Mouse (Mus musculus) lung, embryonic 16.5 days (tissue): ENCODE measurements at regions not wholly inside any gene's neighbourhood (a gene's known extent, or its start where the extent isn't known, plus 50 kb on each side); places are given as distances from the start of the nearest gene placed in this dataset. TPM values are rescaled to one million over a fixed set of nuclear protein-coding genes. Genes with fewer than 3 reads are reported as not detected.

Source experiments
- ATAC-seq: fragments of 200-750 bp; cut with Nextera tagmentation; 2 replicates; pipeline ENCODE4 v1.8.0; 2017; ENCODE audit warnings: low read depth, mild to moderate bottlenecking, moderate library complexity
- H3K27ac ChIP-seq: fragments of 300-500 bp; sonication (generic); 2 replicates; pipeline ENCODE4 v1.5.1; 2014; ENCODE audit warnings: mild to moderate bottlenecking, control low read depth, low read length
- H3K27me3 ChIP-seq: fragments of 300-500 bp; sonication (generic); 2 replicates; pipeline ENCODE4 v1.6.1; 2014; ENCODE audit warnings: low read depth, low read length, mixed read lengths; ENCODE audit not compliant: control insufficient read depth, insufficient read depth
- H3K36me3 ChIP-seq: fragments of 300-500 bp; sonication (generic); 2 replicates; pipeline ENCODE4 v1.6.1; 2014; ENCODE audit warnings: low read length; ENCODE audit not compliant: control insufficient read depth, insufficient read depth
- H3K4me1 ChIP-seq: fragments of 300-500 bp; sonication (generic); replicated peaks from 2 replicates; pipeline ENCODE4 v1.6.1; 2014; ENCODE audit warnings: low read length, mixed read lengths; ENCODE audit not compliant: control insufficient read depth, insufficient read depth
- H3K4me2 ChIP-seq: fragments of 300-500 bp; sonication (generic); 2 replicates; pipeline ENCODE4 v1.6.1; 2014; ENCODE audit warnings: low read depth, low read length, control low read depth
- H3K4me3 ChIP-seq: fragments of 300-500 bp; sonication (generic); 2 replicates; pipeline ENCODE4 v1.5.1; 2014; ENCODE audit warnings: mild to moderate bottlenecking, low read length, control low read depth
- H3K9ac ChIP-seq: fragments of 300-500 bp; sonication (generic); 2 replicates; pipeline ENCODE4 v1.6.1; 2014; ENCODE audit warnings: low read length, control low read depth
- H3K9me3 ChIP-seq: fragments of 300-500 bp; sonication (generic); 2 replicates; pipeline ENCODE4 v1.6.1; 2016; ENCODE audit warnings: low read length; ENCODE audit not compliant: control insufficient read depth
- WGBS: fragments of 180-500 bp; shearing (Covaris S2); extraction: QIAGEN DNeasy Blood & Tissue Kit; methylation state at CpG from one replicate; pipeline ENCODE4 v1.1.7; 2014; 5-methylcytosine and 5-hydroxymethylcytosine counted together
- microRNA-seq: library from miRNA; unstranded; fragments of <30 nt; microRNA quantifications from one replicate; pipeline ENCODE4, GENCODE M21; 2016

DNA sequence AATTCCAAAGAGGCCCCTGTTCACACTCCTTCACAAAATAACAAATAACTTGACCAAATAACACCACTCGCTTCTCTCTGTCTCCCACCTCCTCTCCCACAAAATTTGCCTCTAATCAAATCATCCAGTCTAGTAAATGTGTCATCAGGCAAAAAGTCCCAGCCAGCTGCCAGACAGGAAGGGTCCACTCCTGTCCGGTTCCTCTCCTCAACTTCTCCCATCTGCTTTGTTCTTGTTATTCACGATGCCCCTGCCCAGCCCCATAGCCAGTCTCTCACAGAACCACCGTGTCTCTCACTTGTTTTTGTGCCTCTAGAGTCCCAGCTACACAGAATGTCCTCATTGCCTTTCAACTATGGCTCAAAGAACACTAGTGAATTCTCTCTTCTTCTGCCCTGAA is 53.8 kb downstream of the Ch25h start:
- H3K4me1 ChIP-seq = no peaks in the 10 kb centered on the region
- ATAC-seq = no peak
- no peak overlapping the region for H3K9ac ChIP-seq
- no peak overlapping the region for H3K27ac ChIP-seq
- no peak overlapping the region for H3K4me2 ChIP-seq
- no peak overlapping the region for H3K4me3 ChIP-seq
- H3K36me3 ChIP-seq = no peaks in the 10 kb centered on the region
- no peaks in the 10 kb centered on the region for H3K9me3 ChIP-seq
- 66% methylated on average over 4 of the region's 4 CpGs for WGBS
- H3K27me3 ChIP-seq = no peaks in the 10 kb centered on the region

DNA sequence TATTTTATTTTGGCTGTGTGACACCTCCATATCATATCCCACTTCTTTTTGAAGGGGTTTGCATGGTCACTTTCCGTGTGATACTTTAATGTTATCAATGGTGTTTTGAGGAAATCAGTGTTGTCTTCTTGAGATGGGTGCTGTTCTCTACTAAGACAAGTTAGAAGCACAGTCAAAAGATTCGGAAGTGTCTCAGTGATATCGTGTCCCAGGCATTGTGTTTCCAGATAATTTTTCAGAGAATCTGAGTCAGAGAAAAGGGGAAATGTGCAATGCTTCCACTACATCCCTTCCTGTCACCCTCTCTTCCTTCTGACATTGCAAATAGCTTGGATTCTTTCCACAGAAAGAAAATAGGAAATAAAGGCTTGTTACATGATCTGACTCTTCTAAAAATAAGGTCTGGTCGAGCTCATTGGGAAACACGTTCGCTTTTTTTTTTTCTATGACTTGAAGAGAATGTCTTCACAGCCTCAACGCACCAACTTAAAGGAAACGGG is 54.6 kb downstream of the Ch25h start:
- H3K36me3 ChIP-seq = no peaks in the 10 kb centered on the region
- no peak for ATAC-seq
- H3K4me2 ChIP-seq = no peak overlapping the region
- no peaks in the 10 kb centered on the region for H3K27me3 ChIP-seq
- no peak overlapping the region for H3K27ac ChIP-seq
- no peaks in the 10 kb centered on the region for H3K4me1 ChIP-seq
- H3K9me3 ChIP-seq = no peaks in the 10 kb centered on the region
- no peak overlapping the region for H3K9ac ChIP-seq
- WGBS = 55% methylated on average over 8 of the region's 8 CpGs
- no peak overlapping the region for H3K4me3 ChIP-seq

DNA sequence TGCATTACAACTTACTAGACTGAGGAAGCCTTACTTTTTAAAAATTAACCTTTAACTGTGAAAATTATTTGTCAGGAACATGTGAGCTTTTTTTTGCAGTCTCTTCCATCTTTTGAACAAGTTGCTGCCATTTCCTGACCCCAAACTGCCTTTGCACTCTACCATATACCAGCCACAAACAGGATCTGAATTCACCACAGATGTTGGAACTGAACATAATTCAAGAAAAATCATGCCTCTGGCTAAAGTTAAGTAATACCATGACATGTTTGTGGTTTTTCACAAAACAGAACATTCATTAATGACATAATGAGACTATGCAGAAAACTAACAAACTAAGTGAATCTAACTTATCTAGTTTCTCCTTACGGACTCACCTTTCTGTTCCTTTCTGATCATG is 67.8 kb downstream of the Ch25h start:
- no peaks in the 10 kb centered on the region for H3K27me3 ChIP-seq
- no peak for ATAC-seq
- no peak overlapping the region for H3K4me2 ChIP-seq
- WGBS = 64% methylated on average over 1 of the region's 1 CpGs
- H3K9me3 ChIP-seq = no peaks in the 10 kb centered on the region
- H3K36me3 ChIP-seq = no peaks in the 10 kb centered on the region
- no peak overlapping the region for H3K27ac ChIP-seq
- H3K9ac ChIP-seq = no peak overlapping the region
- no peak overlapping the region for H3K4me3 ChIP-seq
- no peaks in the 10 kb centered on the region for H3K4me1 ChIP-seq

DNA sequence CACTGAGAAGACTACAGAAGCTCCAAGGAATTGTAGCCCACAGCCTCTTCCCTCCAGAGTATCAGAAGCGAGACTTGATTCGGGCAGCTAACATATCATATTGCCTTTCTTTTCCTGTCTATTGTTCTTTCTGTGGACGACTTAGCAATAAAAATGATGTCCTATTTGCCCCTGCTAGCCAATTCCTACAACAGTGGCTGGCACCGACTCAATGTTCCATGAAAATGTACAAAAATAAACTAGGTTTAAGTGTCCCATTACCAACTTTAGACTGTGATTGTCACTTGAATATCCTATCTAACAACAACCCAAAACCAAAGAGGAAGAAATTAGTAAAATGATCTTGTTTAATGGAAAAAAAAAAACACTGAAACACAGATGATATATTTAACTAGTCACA is 68.3 kb downstream of the Ch25h start:
- no peak overlapping the region for H3K9ac ChIP-seq
- ATAC-seq = no peak
- no peaks in the 10 kb centered on the region for H3K36me3 ChIP-seq
- H3K27ac ChIP-seq = no peak overlapping the region
- H3K4me3 ChIP-seq = no peak overlapping the region
- no peaks in the 10 kb centered on the region for H3K4me1 ChIP-seq
- no peak overlapping the region for H3K4me2 ChIP-seq
- H3K9me3 ChIP-seq = no peaks in the 10 kb centered on the region
- no peaks in the 10 kb centered on the region for H3K27me3 ChIP-seq
- 59% methylated on average over 4 of the region's 4 CpGs for WGBS

DNA sequence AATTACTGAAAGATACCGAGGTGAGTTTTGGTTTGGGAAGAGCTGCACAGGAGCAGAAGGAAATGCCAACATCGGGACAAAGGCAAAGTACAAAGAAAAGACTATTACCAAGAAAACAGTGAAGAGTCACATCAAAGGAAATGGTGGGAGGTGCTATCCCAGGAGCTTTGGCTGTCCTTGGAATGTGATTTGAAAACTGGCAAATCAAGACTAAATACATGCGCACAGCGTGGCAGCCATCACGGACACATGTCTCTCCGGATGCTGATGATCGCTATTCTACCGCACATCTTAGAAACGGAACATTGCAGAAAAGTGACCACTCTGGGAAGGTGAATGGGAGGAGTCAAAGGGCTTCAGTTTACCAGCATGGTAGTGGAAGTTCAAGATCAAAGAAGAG is 78.7 kb downstream of the Ch25h start:
- no peaks in the 10 kb centered on the region for H3K36me3 ChIP-seq
- H3K27ac ChIP-seq = no peak overlapping the region
- 76% methylated on average over 9 of the region's 9 CpGs for WGBS
- no peaks in the 10 kb centered on the region for H3K4me1 ChIP-seq
- no peaks in the 10 kb centered on the region for H3K9me3 ChIP-seq
- ATAC-seq = no peak
- no peak overlapping the region for H3K4me3 ChIP-seq
- H3K9ac ChIP-seq = no peak overlapping the region
- no peaks in the 10 kb centered on the region for H3K27me3 ChIP-seq
- H3K4me2 ChIP-seq = no peak overlapping the region

DNA sequence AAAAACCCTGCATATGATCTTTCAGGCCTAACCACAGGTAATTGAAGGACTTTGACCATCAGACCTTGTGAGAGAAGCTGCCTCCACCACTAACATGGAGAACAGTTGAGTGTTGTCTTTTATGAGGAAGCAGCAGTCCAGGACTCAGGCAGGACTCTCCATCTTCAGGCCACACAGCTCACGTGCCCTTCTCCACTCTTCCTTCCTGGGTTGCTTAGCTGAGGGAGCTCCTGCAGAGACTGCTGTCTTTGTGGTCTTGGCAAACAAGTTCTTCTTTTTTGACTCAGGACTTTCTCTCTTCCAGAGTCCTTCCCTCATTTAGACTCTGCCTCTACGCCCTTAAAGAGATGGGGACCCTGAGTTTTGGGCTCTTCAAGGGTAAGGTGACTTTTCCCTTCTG is 85.0 kb downstream of the Ch25h start:
- ATAC-seq = no peak
- H3K4me2 ChIP-seq = no peak overlapping the region
- H3K9me3 ChIP-seq = no peaks in the 10 kb centered on the region
- H3K9ac ChIP-seq = no peak overlapping the region
- H3K4me1 ChIP-seq = no peaks in the 10 kb centered on the region
- no peaks in the 10 kb centered on the region for H3K27me3 ChIP-seq
- no peak overlapping the region for H3K4me3 ChIP-seq
- H3K27ac ChIP-seq = no peak overlapping the region
- H3K36me3 ChIP-seq = no peaks in the 10 kb centered on the region
- 67% methylated on average over 2 of the region's 2 CpGs for whole genome bisulfite sequencing

DNA sequence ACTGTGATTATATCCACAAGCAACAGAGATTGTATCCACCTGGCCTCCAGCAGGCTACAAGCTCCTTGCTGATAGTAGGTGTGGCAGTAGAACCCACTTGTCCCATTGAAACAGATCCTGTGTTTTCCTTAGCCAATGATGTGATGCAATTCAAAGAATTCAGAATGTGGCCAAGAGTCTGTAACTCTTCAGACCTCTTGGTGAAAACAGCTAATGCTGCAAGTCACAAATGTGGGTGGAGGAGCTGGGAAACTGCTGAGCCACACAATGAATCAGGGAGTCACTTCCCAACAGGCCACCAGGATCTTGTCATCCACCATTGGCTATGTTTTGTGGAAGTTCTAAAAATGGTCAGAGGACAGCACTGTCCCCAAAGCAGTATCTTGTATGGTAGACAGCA is 92.1 kb downstream of the Fas start:
- Histone ChIP-seq H3K4me2 (no peak overlapping the region), H3K9me3 (no peaks in the 10 kb centered on the region), H3K4me1 (no peaks in the 10 kb centered on the region), H3K9ac (no peak overlapping the region), H3K27ac (no peak overlapping the region), H3K4me3 (no peak overlapping the region), H3K36me3 (no peaks in the 10 kb centered on the region), H3K27me3 (no peaks in the 10 kb centered on the region)
- ATAC-seq = peak; percentile 57; the same call in 1 of the 2 replicates

Small RNAs in the stretch of these regions (microRNA-seq; reads per million reads assigned to microRNA genes)
- gene Gm23060 = not detected
